Mouse (Mus musculus) olfactory bulb, adult 2 months (tissue): ENCODE data around the gene Klhdc8b.

Experiments used
- CTCF ChIP-seq: fragments of 200-500 bp; IDR thresholded peaks from 2 replicates; pipeline ENCODE4 v1.5.1; 2012; ENCODE audit warnings: low read depth, mild to moderate bottlenecking, low read length, moderate library complexity; ENCODE audit not compliant: insufficient read depth
- POLR2A ChIP-seq: fragments of 200-500 bp; IDR thresholded peaks from 2 replicates; pipeline ENCODE4 v1.6.1; 2012; ENCODE audit warnings: mild to moderate bottlenecking, low read depth, low read length, moderate library complexity; ENCODE audit not compliant: insufficient read depth

DNA sequence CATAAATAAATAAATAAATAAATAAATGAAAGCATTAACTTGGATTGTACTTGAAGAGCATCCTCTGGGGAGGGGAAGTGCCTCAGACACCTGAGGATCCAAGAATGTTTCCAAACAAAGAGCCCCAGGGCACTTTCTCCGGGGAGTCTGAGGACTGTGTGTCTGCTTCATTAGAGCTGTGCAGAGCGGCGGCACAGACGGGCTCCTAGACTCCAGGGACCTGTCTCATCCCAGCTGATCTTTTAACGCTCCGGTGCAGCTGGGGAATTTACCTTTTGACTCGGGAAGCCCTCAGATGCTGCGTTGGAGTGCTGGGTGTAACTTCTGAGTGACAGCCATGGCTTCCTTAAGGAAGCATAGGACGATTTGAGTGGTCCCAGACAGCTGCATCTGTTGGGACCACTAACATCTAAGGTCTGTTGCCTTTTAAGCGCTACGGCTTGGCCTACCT, at the start of gene Klhdc8b:
- TF ChIP-seq CTCF (no peak), POLR2A (no peak)
